Comparison of ENCODE assay signal across 16 mouse cellular contexts in genomic region chr17:6803614-6804013, GRCm38 (mm10).
"Had no signal": no experiment of that assay in that cellular context is flagged by ENCODE, and none has a peak within 500 bp of the region (broad histone marks: within the 10 kb centered on the region; RNA-seq: fewer than 3 reads in every experiment).

No protein-coding gene starts in this region.

- H3K27me3 ChIP-seq: limb, embryonic 12.5 days; neural tube, embryonic 13.5 days; stomach, embryonic 15.5 days had no signal

- DNase-seq: kidney, adult 11 months; kidney, adult 9 months; kidney, postnatal 4 days; retina, postnatal 1 day; right cerebral cortex, postnatal 4 days; spleen, adult 18-20 months; thymus, adult 2 months; thymus, postnatal 25 days had no signal

- H3K9ac ChIP-seq: limb, embryonic 12.5 days; midbrain, embryonic 12.5 days; neural tube, embryonic 13.5 days; stomach, embryonic 15.5 days had no signal

- H3K9me3 ChIP-seq: neural tube, embryonic 13.5 days; stomach, embryonic 15.5 days had no signal

- H3K4me1 ChIP-seq: neural tube, embryonic 13.5 days; stomach, embryonic 15.5 days had no signal

- ATAC-seq: inflammation-experienced regulatory T-cells, adult 6 months; midbrain, embryonic 16.5 days had no signal

- H3K4me3 ChIP-seq: layer of hippocampus, adult 2 months; limb, embryonic 12.5 days; midbrain, embryonic 12.5 days; neural tube, embryonic 13.5 days; stomach, embryonic 15.5 days had no signal

- H3K36me3 ChIP-seq: limb, embryonic 12.5 days; midbrain, embryonic 12.5 days; stomach, embryonic 15.5 days had no signal

- H3K4me2 ChIP-seq: limb, embryonic 12.5 days; midbrain, embryonic 12.5 days; neural tube, embryonic 13.5 days; stomach, embryonic 15.5 days had no signal

- H3K27ac ChIP-seq: kidney, postnatal 0 days; layer of hippocampus, adult 2 months; limb, embryonic 12.5 days; midbrain, embryonic 12.5 days; neural tube, embryonic 13.5 days had no signal
